Mouse (Mus musculus) brain, embryonic 14.5 days (tissue): ENCODE measurements around the gene Rasgrf2.

ENCODE experiments used
- CTCF ChIP-seq: fragments of 200-500 bp; IDR thresholded peaks from 2 replicates; pipeline ENCODE4 v1.5.1; 2012; ENCODE audit warnings: inconsistent platforms, mild to moderate bottlenecking, moderate library complexity, borderline replicate concordance; ENCODE audit not compliant: insufficient read depth, insufficient read length; ENCODE audit errors: extremely low read depth
- POLR2A ChIP-seq: fragments of 200-500 bp; IDR thresholded peaks from 2 replicates; pipeline ENCODE4 v1.6.1; 2012; ENCODE audit warnings: mild to moderate bottlenecking, inconsistent platforms, borderline replicate concordance; ENCODE audit not compliant: poor library complexity, insufficient read depth, insufficient read length, severe bottlenecking; ENCODE audit errors: extremely low read depth

- TF ChIP-seq POLR2A (no peak), CTCF (no peak)
These were observed 17.4 kb upstream of the Rasgrf2 start for GRCm38 (mm10) chr13:92148858-92149257.
